Mouse (Mus musculus): ENCODE measurements around the gene Hunk.

The Hunk gene

GRCm38 (mm10) chr16:90390731-90391130 lies 4.9 kb downstream of the Hunk start:
- in situ Hi-C loops (cut with MboI; ENCODE audit: low sequenced_read_pairs), result no loop called here

GRCm38 (mm10) chr16:90394761-90395160 lies 8.9 kb downstream of the Hunk start:
- in situ Hi-C loops (cut with MboI; ENCODE audit: low sequenced_read_pairs), result no loop called here

- in situ Hi-C loops (cut with MboI; ENCODE audit: low sequenced_read_pairs), result no loop called here
Observed at GRCm38 (mm10) chr16:90395996-90396556, 10.3 kb downstream of the Hunk start.

- in situ Hi-C loops (cut with MboI; ENCODE audit: low sequenced_read_pairs), result no loop called here
Observed at GRCm38 (mm10) chr16:90396882-90397281, 11.1 kb downstream of the Hunk start.

- in situ Hi-C loops (cut with MboI; ENCODE audit: low sequenced_read_pairs), result no loop called here
Observed at GRCm38 (mm10) chr16:90400314-90400713, 14.5 kb downstream of the Hunk start.

GRCm38 (mm10) chr16:90400906-90401666 lies 15.3 kb downstream of the Hunk start:
- in situ Hi-C loops (cut with MboI; ENCODE audit: low sequenced_read_pairs), result no loop called here

- in situ Hi-C loops (cut with MboI; ENCODE audit: low sequenced_read_pairs), result no loop called here
Observed at GRCm38 (mm10) chr16:90402292-90402691, 16.5 kb downstream of the Hunk start.

GRCm38 (mm10) chr16:90405195-90405594 lies 19.4 kb downstream of the Hunk start:
- in situ Hi-C loops (cut with MboI; ENCODE audit: low sequenced_read_pairs), result no loop called here

- in situ Hi-C loops (cut with MboI; ENCODE audit: low sequenced_read_pairs), result no loop called here
Observed at GRCm38 (mm10) chr16:90405599-90405998, 19.8 kb downstream of the Hunk start.

GRCm38 (mm10) chr16:90407541-90408289 lies 21.9 kb downstream of the Hunk start:
- in situ Hi-C loops (cut with MboI; ENCODE audit: low sequenced_read_pairs), result no loop called here

- in situ Hi-C loops (cut with MboI; ENCODE audit: low sequenced_read_pairs), result no loop called here
Observed at GRCm38 (mm10) chr16:90412096-90413082, 26.6 kb downstream of the Hunk start.

GRCm38 (mm10) chr16:90416621-90417020 lies 30.8 kb downstream of the Hunk start:
- in situ Hi-C loops (cut with MboI; ENCODE audit: low sequenced_read_pairs), result no loop called here

GRCm38 (mm10) chr16:90418661-90419060 lies 32.8 kb downstream of the Hunk start:
- in situ Hi-C loops (cut with MboI; ENCODE audit: low sequenced_read_pairs), result no loop called here

GRCm38 (mm10) chr16:90421145-90421544 lies 35.3 kb downstream of the Hunk start:
- in situ Hi-C loops (cut with MboI; ENCODE audit: low sequenced_read_pairs), result no loop called here

GRCm38 (mm10) chr16:90421551-90421950 lies 35.7 kb downstream of the Hunk start:
- in situ Hi-C loops (cut with MboI; ENCODE audit: low sequenced_read_pairs), result no loop called here

- in situ Hi-C loops (cut with MboI; ENCODE audit: low sequenced_read_pairs), result no loop called here
Observed at GRCm38 (mm10) chr16:90422108-90422529, 36.3 kb downstream of the Hunk start.

- in situ Hi-C loops (cut with MboI; ENCODE audit: low sequenced_read_pairs), result no loop called here
Observed at GRCm38 (mm10) chr16:90423898-90424297, 38.1 kb downstream of the Hunk start.

GRCm38 (mm10) chr16:90424391-90424790 lies 38.6 kb downstream of the Hunk start:
- in situ Hi-C loops (cut with MboI; ENCODE audit: low sequenced_read_pairs), result no loop called here

- in situ Hi-C loops (cut with MboI; ENCODE audit: low sequenced_read_pairs), result no loop called here
Observed at GRCm38 (mm10) chr16:90426234-90426633, 40.4 kb downstream of the Hunk start.

GRCm38 (mm10) chr16:90427838-90428630 lies 42.2 kb downstream of the Hunk start:
- in situ Hi-C loops (cut with MboI; ENCODE audit: low sequenced_read_pairs), result no loop called here
